Mouse (Mus musculus): ENCODE data around the gene Zmynd8.

GRCm38 (mm10) chr2:165751068-165751467 is 147.7 kb downstream of the Zmynd8 start:
- TF ChIP-seq ZC3H11A (IDR thresholded peaks at IDR 0.05; ENCODE audit: borderline replicate concordance, low read depth, low read length) = no peak
- no peak for TF ChIP-seq CHD2 (IDR thresholded peaks at IDR 0.05; ENCODE audit: low read depth, low read length)
- TF ChIP-seq HCFC1 (IDR thresholded peaks at IDR 0.05; ENCODE audit: borderline replicate concordance, insufficient read depth, low read length) = no peak
- no peak for TF ChIP-seq ZNF384 (IDR thresholded peaks at IDR 0.05; ENCODE audit: low read depth, low read length)

Measured in ES-E14 (cell line).